Mouse (Mus musculus): ENCODE data around the gene Dnajc28. TPM values are rescaled to one million over a fixed set of nuclear protein-coding genes. Genes with fewer than 3 reads are reported as not detected.

The Dnajc28 gene
- polyA plus RNA-seq, 1 experiment from 2014 or later, result 2.1 TPM

DNA sequence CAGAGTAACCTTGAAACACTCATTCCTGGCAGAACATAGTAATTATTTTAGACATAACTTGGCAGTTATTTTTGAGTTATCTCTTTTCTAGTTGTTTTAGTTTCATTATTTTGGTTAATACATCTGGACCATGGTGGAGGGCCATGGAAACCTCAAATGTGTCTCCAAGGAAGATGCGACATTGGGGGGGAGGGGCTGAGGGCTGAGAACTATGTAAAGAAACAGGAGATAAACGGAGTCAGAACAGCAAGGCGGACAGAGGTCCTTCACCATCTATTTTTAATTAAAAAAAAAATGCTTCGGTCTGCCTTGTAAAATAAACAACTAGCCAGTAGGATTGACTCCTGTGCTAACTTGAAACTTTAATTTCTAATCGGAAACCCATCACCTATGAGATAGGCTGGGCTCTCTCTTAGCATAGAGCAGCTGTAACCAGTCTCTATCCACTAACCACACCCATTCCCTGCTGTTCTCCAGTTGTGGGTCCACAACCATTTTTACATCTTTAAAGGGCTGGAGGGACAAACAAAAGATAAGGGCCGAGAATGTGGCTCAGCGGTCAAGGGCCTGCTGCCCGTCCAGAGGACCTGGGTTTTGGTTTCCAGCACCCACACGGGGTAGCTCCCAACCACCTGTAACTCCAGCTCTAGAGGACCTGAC is 53.4 kb downstream of the Dnajc28 start:
- no peak for ATAC-seq (ENCODE audit: insufficient read depth)

DNA sequence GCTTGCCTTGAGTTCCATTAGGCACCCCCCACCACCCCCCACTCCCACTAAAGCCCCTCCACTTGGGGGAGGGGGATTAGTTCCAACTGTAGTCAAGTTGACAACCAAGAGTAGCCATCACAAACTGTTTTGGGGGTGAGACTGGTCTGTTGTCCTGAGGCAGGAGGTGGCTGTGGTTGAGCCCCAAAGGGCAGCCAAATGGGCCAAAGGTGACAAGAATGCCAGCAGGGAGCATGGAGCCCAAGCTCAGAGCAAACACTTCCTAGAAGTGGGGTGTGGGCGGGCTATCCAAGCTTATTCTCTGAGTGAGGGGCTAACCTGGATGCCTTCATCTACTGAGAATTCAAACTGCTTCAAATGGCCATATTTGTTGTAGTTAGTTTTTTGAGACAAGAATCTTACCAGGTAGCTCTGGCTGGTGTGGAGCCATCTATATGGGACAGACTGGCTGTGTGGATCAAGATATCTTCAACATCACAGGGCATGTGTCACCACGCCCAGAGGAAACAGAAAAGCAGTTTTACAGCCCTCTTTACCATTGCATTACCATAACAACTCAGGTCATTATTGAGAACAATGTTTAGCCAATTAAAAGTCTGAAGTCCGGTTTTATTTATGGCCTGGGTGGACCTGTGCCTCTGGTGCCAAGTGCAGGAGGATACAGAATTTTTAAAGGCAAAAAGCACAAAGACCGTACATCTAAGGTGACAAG is 54.1 kb downstream of the Dnajc28 start:
- Histone ChIP-seq H3K9ac (no peak overlapping the region), H3K27ac (replicated peaks) (peak overlapping the region; percentile 12; the same call in 1 of the 2 replicates)
- WGBS (ENCODE audit: insufficient replicate concordance), result 58% methylated on average over 4 of the region's 4 CpGs

More for the DNA sequence above, 53.4 kb downstream of the Dnajc28 start:
- Histone ChIP-seq H3K27ac (replicated peaks) (peak overlapping the region; percentile 12; the same call in 1 of the 2 replicates), H3K4me1 (replicated peaks) (peaks cover 32% of the 10 kb centered on the region), H3K27me3 (peaks cover 4% of the 10 kb centered on the region; the same call in 1 of the 2 replicates), H3K4me3 (replicated peaks) (no peak overlapping the region), H3K4me2 (peak overlapping the region; percentile 0; the same call in 1 of the 2 replicates), H3K36me3 (replicated peaks) (peaks cover 39% of the 10 kb centered on the region), H3K9ac (no peak overlapping the region), H3K9me3 (replicated peaks) (no peaks in the 10 kb centered on the region)
- WGBS (ENCODE audit: insufficient replicate concordance), result 55% methylated on average over 9 of the region's 9 CpGs

More for the DNA sequence above, 54.1 kb downstream of the Dnajc28 start:
- Histone ChIP-seq H3K4me1 (replicated peaks) (peaks cover 32% of the 10 kb centered on the region), H3K4me2 (peak overlapping the region; percentile 0; the same call in 1 of the 2 replicates), H3K36me3 (replicated peaks) (peaks cover 46% of the 10 kb centered on the region), H3K4me3 (replicated peaks) (no peak overlapping the region), H3K27me3 (peaks cover 4% of the 10 kb centered on the region; the same call in 1 of the 2 replicates), H3K9me3 (replicated peaks) (no peaks in the 10 kb centered on the region)
- ATAC-seq (ENCODE audit: insufficient read depth), result peak; percentile 55; the same call in 1 of the 2 replicates

Other genes starting within 250 kb of the Dnajc28 start
- gene Ifnar2, start 246.2 kb downstream of the Dnajc28 start, polyA plus RNA-seq (2015; fragmentation: Nextera tagmentation; extraction: Ambion mirVana), result 86.9 and 90.8 TPM in 2 replicates
- gene Gm21970, start 227.3 kb downstream of the Dnajc28 start, polyA plus RNA-seq (2015; fragmentation: Nextera tagmentation; extraction: Ambion mirVana), result 0.31 TPM in 1 of 2 replicates, not detected in the other
- gene Il10rb, start 212.9 kb downstream of the Dnajc28 start, polyA plus RNA-seq (2015; fragmentation: Nextera tagmentation; extraction: Ambion mirVana), result 29.9 and 34.7 TPM in 2 replicates
- gene Ifnar1, start 133.8 kb downstream of the Dnajc28 start, polyA plus RNA-seq (2015; fragmentation: Nextera tagmentation; extraction: Ambion mirVana), result 19.4 and 21.6 TPM in 2 replicates
- gene Ifngr2, start 72.0 kb downstream of the Dnajc28 start, polyA plus RNA-seq (2015; fragmentation: Nextera tagmentation; extraction: Ambion mirVana), result 16.1 and 17.1 TPM in 2 replicates
- 6.8 and 7.4 TPM in 2 replicates for gene Tmem50b, start 21.2 kb downstream of the Dnajc28 start, polyA plus RNA-seq (2015; fragmentation: Nextera tagmentation; extraction: Ambion mirVana)
- 57.4 and 65.8 TPM in 2 replicates for gene Gart, start 27.9 kb upstream of the Dnajc28 start, polyA plus RNA-seq (2015; fragmentation: Nextera tagmentation; extraction: Ambion mirVana)
- 36.7 and 39.5 TPM in 2 replicates for gene Son, start 28.5 kb upstream of the Dnajc28 start, polyA plus RNA-seq (2015; fragmentation: Nextera tagmentation; extraction: Ambion mirVana)
- gene Donson, start 69.7 kb upstream of the Dnajc28 start, polyA plus RNA-seq (2015; fragmentation: Nextera tagmentation; extraction: Ambion mirVana), result 32.8 and 34.7 TPM in 2 replicates
- gene Cryzl1, start 109.9 kb upstream of the Dnajc28 start, polyA plus RNA-seq (2015; fragmentation: Nextera tagmentation; extraction: Ambion mirVana), result 33.5 and 33.7 TPM in 2 replicates
- 46.4 and 50.4 TPM in 2 replicates for gene Itsn1, start 110.3 kb upstream of the Dnajc28 start, polyA plus RNA-seq (2015; fragmentation: Nextera tagmentation; extraction: Ambion mirVana)

Data from liver, embryonic 15.5 days (tissue).